32 mouse cellular contexts compared by ENCODE assay signal in genomic region chr9:77557963-77558362, GRCm38 (mm10). TPM values are rescaled to one million over a fixed set of nuclear protein-coding genes. Genes with fewer than 3 reads are reported as not detected.
A peak's percentile ranks its signal among the peaks of the same experiment; 100 is the strongest.
DNase-seq lines count a peak whose midpoint lies in the region; ATAC-seq and TF ChIP-seq lines count a peak whose summit lies in the region.
"Had no signal": no experiment of that assay in that cellular context is flagged by ENCODE, and none has a peak within 500 bp of the region (broad histone marks: within the 10 kb centered on the region; RNA-seq: fewer than 3 reads in every experiment).

No protein-coding gene starts in this region.

- no peaks in the 10 kb centered on the region for H3K27me3 ChIP-seq in neural tube, embryonic 15.5 days (replicated peaks)
- no peaks in the 10 kb centered on the region for H3K27me3 ChIP-seq in intestine, embryonic 14.5 days (replicated peaks; ENCODE audit: control insufficient read depth, insufficient read depth, low read length)
- H3K27me3 ChIP-seq in intestine, postnatal 0 days (replicated peaks; ENCODE audit: control insufficient read depth, insufficient read depth, low read length) = no peaks in the 10 kb centered on the region
- no peaks in the 10 kb centered on the region for H3K27me3 ChIP-seq in neural tube, embryonic 14.5 days (ENCODE audit: control insufficient read depth, insufficient read depth, low read length)
- no peaks in the 10 kb centered on the region for H3K27me3 ChIP-seq in forebrain, embryonic 11.5 days (ENCODE audit: control insufficient read depth, insufficient read depth, low read length)
- H3K27me3 ChIP-seq: embryonic facial prominence, embryonic 13.5 days; forebrain, embryonic 13.5 days; heart, embryonic 15.5 days; hindbrain, embryonic 13.5 days had no signal

- no peak overlapping the region for H3K9ac ChIP-seq in neural tube, embryonic 15.5 days (replicated peaks)
- H3K9ac ChIP-seq in intestine, embryonic 14.5 days (ENCODE audit: low read length) = no peak overlapping the region
- no peak overlapping the region for H3K9ac ChIP-seq in intestine, postnatal 0 days (ENCODE audit: low read depth, low read length)
- no peak overlapping the region for H3K9ac ChIP-seq in neural tube, embryonic 14.5 days (replicated peaks; ENCODE audit: low read depth, low read length)
- H3K9ac ChIP-seq in forebrain, embryonic 11.5 days (ENCODE audit: low read length) = no peak overlapping the region
- H3K9ac ChIP-seq: embryonic facial prominence, embryonic 13.5 days; forebrain, embryonic 13.5 days; heart, embryonic 12.5 days; heart, embryonic 15.5 days; hindbrain, embryonic 13.5 days had no signal

- no peaks in the 10 kb centered on the region for H3K36me3 ChIP-seq in neural tube, embryonic 15.5 days
- H3K36me3 ChIP-seq in intestine, embryonic 14.5 days (ENCODE audit: control insufficient read depth, insufficient read depth, low read length) = no peaks in the 10 kb centered on the region
- no peaks in the 10 kb centered on the region for H3K36me3 ChIP-seq in intestine, postnatal 0 days (ENCODE audit: control insufficient read depth, insufficient read depth)
- no peaks in the 10 kb centered on the region for H3K36me3 ChIP-seq in neural tube, embryonic 14.5 days (ENCODE audit: control insufficient read depth, insufficient read depth, low read length)
- H3K36me3 ChIP-seq in forebrain, embryonic 11.5 days (ENCODE audit: control insufficient read depth, insufficient read depth, low read length) = no peaks in the 10 kb centered on the region
- H3K36me3 ChIP-seq: embryonic facial prominence, embryonic 10.5 days; embryonic facial prominence, embryonic 13.5 days; heart, embryonic 12.5 days; heart, embryonic 15.5 days; hindbrain, embryonic 10.5 days; hindbrain, embryonic 13.5 days had no signal

- no peak overlapping the region for H3K27ac ChIP-seq in neural tube, embryonic 15.5 days (replicated peaks)
- H3K27ac ChIP-seq in intestine, embryonic 14.5 days (ENCODE audit: low read depth) = no peak overlapping the region
- peak overlapping the region; percentile 96; the same call in 1 of the 2 replicates for H3K27ac ChIP-seq in intestine, postnatal 0 days (ENCODE audit: low read depth, low read length)
- no peak overlapping the region for H3K27ac ChIP-seq in neural tube, embryonic 14.5 days (ENCODE audit: low read depth, low read length)
- H3K27ac ChIP-seq in forebrain, embryonic 11.5 days (ENCODE audit: low read depth, low read length) = no peak overlapping the region
- H3K27ac ChIP-seq: embryonic facial prominence, embryonic 10.5 days; embryonic facial prominence, embryonic 13.5 days; forebrain, embryonic 13.5 days; gastrocnemius, adult 2 months; heart, embryonic 15.5 days; hindbrain, embryonic 10.5 days; hindbrain, embryonic 13.5 days had no signal

- H3K4me1 ChIP-seq in neural tube, embryonic 15.5 days = no peaks in the 10 kb centered on the region
- no peaks in the 10 kb centered on the region for H3K4me1 ChIP-seq in intestine, embryonic 14.5 days (replicated peaks; ENCODE audit: control insufficient read depth, insufficient read depth, low read length)
- no peaks in the 10 kb centered on the region; the same call in 1 of the 2 replicates for H3K4me1 ChIP-seq in intestine, postnatal 0 days (replicated peaks; ENCODE audit: control insufficient read depth, insufficient read depth, low read length)
- H3K4me1 ChIP-seq in neural tube, embryonic 14.5 days (ENCODE audit: control insufficient read depth, insufficient read depth, low read length) = no peaks in the 10 kb centered on the region
- H3K4me1 ChIP-seq in forebrain, embryonic 11.5 days (replicated peaks; ENCODE audit: control insufficient read depth, insufficient read depth, low read length) = no peaks in the 10 kb centered on the region
- H3K4me1 ChIP-seq: embryonic facial prominence, embryonic 10.5 days; embryonic facial prominence, embryonic 13.5 days; forebrain, embryonic 13.5 days; heart, embryonic 15.5 days; hindbrain, embryonic 10.5 days; hindbrain, embryonic 13.5 days had no signal

- no peak for ATAC-seq in neural tube, embryonic 15.5 days (ENCODE audit: low FRiP score)
- no peak; the same call in 1 of the 2 replicates for ATAC-seq in intestine, embryonic 14.5 days (replicated peaks; ENCODE audit: low FRiP score, low TSS enrichment, low read depth)
- ATAC-seq in intestine, postnatal 0 days = peak; percentile 83
- ATAC-seq in neural tube, embryonic 14.5 days (ENCODE audit: low read depth) = 0 out of 2 replicates have a peak, but pooled peaks have one; percentile 31
- ATAC-seq in frontal cortex, adult (ENCODE audit: low TSS enrichment) = no peak
- no peak for ATAC-seq in forebrain, embryonic 11.5 days (replicated peaks; ENCODE audit: low FRiP score)
- ATAC-seq: activated CD4-positive, CD25-positive, alpha-beta regulatory T cell, adult 4 months; forebrain, embryonic 13.5 days; forebrain, embryonic 16.5 days; hindbrain, embryonic 16.5 days had no signal

- peak; percentile 8 for DNase-seq in neural tube, embryonic 10.5 days (ENCODE audit: extremely low spot score, low spot score)
- DNase-seq in intestine, embryonic 14.5 days (ENCODE audit: low spot score) = peak; percentile 50
- DNase-seq in testis, postnatal 10 days (ENCODE audit: low spot score) = no peak
- DNase-seq in forebrain, embryonic 11.5 days (ENCODE audit: low spot score) = no peak
- DNase-seq: adrenal gland, adult 8-10 months; adrenal gland, postnatal 25 days; B cell, adult 2 months; cerebellum, adult 11-12 months; cerebellum, adult 8-10 months; cerebellum, postnatal 10 days; cerebellum, postnatal 36 days; embryo, embryonic 11 days; gastrocnemius, adult 2 months; gastrocnemius, postnatal 25 days; heart, adult 18-20 months; heart, postnatal 10 days; heart, postnatal 36 days had no signal

- H3K4me3 ChIP-seq in neural tube, embryonic 15.5 days (replicated peaks) = no peak overlapping the region
- no peak overlapping the region for H3K4me3 ChIP-seq in intestine, embryonic 14.5 days (ENCODE audit: low read depth, low read length)
- H3K4me3 ChIP-seq in intestine, postnatal 0 days (ENCODE audit: low read depth, low read length) = no peak overlapping the region
- no peak overlapping the region for H3K4me3 ChIP-seq in neural tube, embryonic 14.5 days (ENCODE audit: low read depth, low read length)
- no peak overlapping the region for H3K4me3 ChIP-seq in forebrain, embryonic 11.5 days (ENCODE audit: low read depth, low read length)
- H3K4me3 ChIP-seq: embryonic facial prominence, embryonic 10.5 days; embryonic facial prominence, embryonic 13.5 days; erythroblast, embryonic 14.5 days; forebrain, embryonic 13.5 days; gastrocnemius, adult 2 months; heart, embryonic 12.5 days; heart, embryonic 15.5 days; hindbrain, embryonic 10.5 days; hindbrain, embryonic 13.5 days had no signal

- TF ChIP-seq CTCF in intestine, postnatal 0 days (IDR thresholded peaks at IDR 0.05; ENCODE audit: low read depth) = no peak

- no peak overlapping the region for H3K4me2 ChIP-seq in neural tube, embryonic 15.5 days
- no peak overlapping the region for H3K4me2 ChIP-seq in intestine, embryonic 14.5 days (ENCODE audit: low read length)
- H3K4me2 ChIP-seq in intestine, postnatal 0 days (replicated peaks; ENCODE audit: low read depth) = no peak overlapping the region
- no peak overlapping the region for H3K4me2 ChIP-seq in neural tube, embryonic 14.5 days (ENCODE audit: low read depth, low read length)
- H3K4me2 ChIP-seq in forebrain, embryonic 11.5 days (ENCODE audit: low read depth, low read length, severe bottlenecking) = no peak overlapping the region
- H3K4me2 ChIP-seq: embryonic facial prominence, embryonic 13.5 days; forebrain, embryonic 13.5 days; heart, embryonic 12.5 days; heart, embryonic 15.5 days; hindbrain, embryonic 13.5 days had no signal

- H3K9me3 ChIP-seq in neural tube, embryonic 15.5 days (replicated peaks) = no peaks in the 10 kb centered on the region
- H3K9me3 ChIP-seq in intestine, embryonic 14.5 days (ENCODE audit: control insufficient read depth, low read length) = no peaks in the 10 kb centered on the region
- no peaks in the 10 kb centered on the region for H3K9me3 ChIP-seq in intestine, postnatal 0 days (ENCODE audit: control insufficient read depth)
- H3K9me3 ChIP-seq in neural tube, embryonic 14.5 days (ENCODE audit: control insufficient read depth, low read length) = no peaks in the 10 kb centered on the region
- H3K9me3 ChIP-seq in forebrain, embryonic 11.5 days (ENCODE audit: control insufficient read depth, low read length) = peaks cover 1% of the 10 kb centered on the region; the same call in 1 of the 2 replicates
- H3K9me3 ChIP-seq: forebrain, embryonic 13.5 days had no signal

- 66% methylated on average over 3 of the region's 3 CpGs for WGBS in neural tube, embryonic 15.5 days
- 41% methylated on average over 3 of the region's 3 CpGs for WGBS in intestine, embryonic 14.5 days
- 19% methylated on average over 3 of the region's 3 CpGs for WGBS in intestine, postnatal 0 days
- 68% methylated on average over 3 of the region's 3 CpGs for WGBS in neural tube, embryonic 14.5 days
- WGBS in forebrain, embryonic 11.5 days = 80% methylated on average over 3 of the region's 3 CpGs

RNA-seq across cellular contexts. Expression of gene Lrrc1, which starts 13.3 kb away (rescaled TPM):
- 4.8 and 8.6 TPM in 2 replicates for polyA plus RNA-seq in neural tube, embryonic 15.5 days (2015; fragmentation: Nextera tagmentation; extraction: Ambion mirVana)
- 14.2 and 14.6 TPM in 2 replicates for polyA plus RNA-seq in intestine, embryonic 14.5 days (2014; fragmentation: Nextera tagmentation; extraction: Ambion mirVana)
- 21.6 and 22.3 TPM in 2 replicates for polyA plus RNA-seq in intestine, postnatal 0 days (2015; fragmentation: Nextera tagmentation; extraction: Ambion mirVana)
- 5.7 and 7.9 TPM in 2 replicates for polyA plus RNA-seq in neural tube, embryonic 14.5 days (2014; fragmentation: Nextera tagmentation; extraction: Ambion mirVana)
- 20.8 and 22.9 TPM in 2 replicates for polyA plus RNA-seq in forebrain, embryonic 11.5 days (2014; fragmentation: Nextera tagmentation; extraction: Ambion mirVana)

Comparison
In these comparisons a context has a peak if more than half of its experiments do, and no peak if none do; other contexts are left out.
1. ATAC-seq: peak in intestine, postnatal 0 days (single experiment) and neural tube, embryonic 14.5 days (single experiment); none in neural tube, embryonic 15.5 days (single experiment), intestine, embryonic 14.5 days (single experiment), frontal cortex, adult (single experiment) and forebrain, embryonic 11.5 days (single experiment).
2. DNase-seq: peak in neural tube, embryonic 10.5 days (single experiment) and intestine, embryonic 14.5 days (single experiment); none in testis, postnatal 10 days (single experiment) and forebrain, embryonic 11.5 days (single experiment).